Mouse (Mus musculus) stomach, postnatal 0 days (tissue): ENCODE results near the gene Celf1.

Experiments used
- CTCF ChIP-seq: IDR thresholded peaks from 2 replicates; pipeline ENCODE4 v1.5.1; 2016; ENCODE audit warnings: antibody characterized with exemption, low read depth, mild to moderate bottlenecking, moderate library complexity
- EP300 ChIP-seq: optimal IDR thresholded peaks from 2 replicates; pipeline ENCODE3; 2016; ENCODE audit warnings: antibody characterized with exemption

- TF ChIP-seq CTCF (no peak), EP300 (no peak)
Measured at GRCm38 (mm10) chr2:91058435-91058834, 118.3 kb downstream of the Celf1 start.
